Mouse (Mus musculus) naive thymus-derived CD4-positive, alpha-beta T cell, adult 2 months (primary cell): ENCODE data around the gene Slmap.
"Not testable (repeated sequence)": the region's sequence is repeated elsewhere in the genome, so short reads cannot be mapped to it uniquely, and the experiment has no call there.

Source experiments
- DNase-seq: peaks from one replicate; pipeline ENCODE4 v3.0.0-alpha.2; 2011; ENCODE audit warnings: low read depth

Gene Slmap

GRCm38 (mm10) chr14:26391866-26392265 lies 142.9 kb downstream of the Slmap start:
- no peak for DNase-seq

DNA sequence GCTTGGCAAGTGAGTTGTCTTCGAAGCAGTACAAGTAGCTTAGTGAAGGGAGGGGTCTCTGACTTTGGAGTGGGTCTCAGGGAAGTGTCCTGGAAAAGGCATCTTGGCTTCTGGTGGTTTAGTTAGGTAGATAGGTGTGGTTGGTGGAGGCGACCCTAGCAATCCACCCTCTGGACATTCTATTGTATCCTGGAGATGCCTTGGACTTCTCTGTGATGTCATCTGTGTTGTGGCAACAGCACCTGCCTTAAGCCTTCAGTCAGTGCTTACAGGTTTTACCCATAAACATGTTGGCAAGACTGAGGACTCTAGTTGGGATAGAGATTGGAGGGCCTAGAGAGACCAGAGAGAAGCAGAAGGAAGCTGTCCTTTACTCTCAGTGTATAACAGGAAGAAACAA lies 145.8 kb downstream of the Slmap start:
- not testable (repeated sequence) for DNase-seq

DNA sequence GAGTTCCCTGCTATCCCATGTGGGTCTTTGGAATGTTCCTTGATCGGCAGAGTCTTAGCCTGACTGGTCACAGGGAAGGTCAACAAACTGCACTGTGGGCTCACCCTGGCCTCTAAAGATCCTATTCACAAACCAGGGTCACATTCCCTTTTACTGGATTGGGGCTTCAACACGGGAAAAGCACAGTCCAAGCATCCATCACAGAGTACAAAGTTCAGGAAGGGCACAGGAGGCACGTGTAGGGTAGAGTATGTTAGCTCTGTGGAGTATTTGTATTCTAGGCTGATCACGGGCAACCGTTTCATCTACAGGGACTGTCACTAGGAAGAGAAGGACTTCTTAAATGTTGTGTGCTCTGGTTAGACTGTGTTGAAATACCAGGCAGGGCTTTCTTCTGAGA lies 147.7 kb downstream of the Slmap start:
- not testable (repeated sequence) for DNase-seq

GRCm38 (mm10) chr14:26385659-26386058 lies 149.1 kb downstream of the Slmap start:
- not testable (repeated sequence) for DNase-seq

DNA sequence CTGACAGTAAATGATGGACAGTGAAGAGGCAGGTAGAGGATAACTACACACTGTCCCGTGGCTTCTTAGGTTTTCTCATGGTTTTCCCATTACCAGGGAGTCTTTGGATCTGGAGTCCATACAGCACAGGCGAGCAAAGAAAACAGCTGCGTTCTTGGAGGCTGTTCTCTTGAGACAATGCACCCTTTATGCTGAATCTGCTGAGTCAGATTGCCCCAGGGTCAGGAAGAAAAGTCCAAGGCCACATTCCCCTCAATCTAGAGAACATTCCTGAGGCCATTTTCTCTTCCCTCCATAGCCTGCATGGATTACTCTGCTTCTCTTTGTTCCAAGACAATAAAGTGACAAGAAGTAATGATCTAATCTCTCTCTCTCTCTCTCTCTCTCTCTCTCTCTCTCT lies 155.7 kb downstream of the Slmap start:
- no peak for DNase-seq

GRCm38 (mm10) chr14:26376652-26377051 lies 158.1 kb downstream of the Slmap start:
- peak; percentile 58 for DNase-seq
